Mouse (Mus musculus): ENCODE results near the gene Gstm2.

DNA sequence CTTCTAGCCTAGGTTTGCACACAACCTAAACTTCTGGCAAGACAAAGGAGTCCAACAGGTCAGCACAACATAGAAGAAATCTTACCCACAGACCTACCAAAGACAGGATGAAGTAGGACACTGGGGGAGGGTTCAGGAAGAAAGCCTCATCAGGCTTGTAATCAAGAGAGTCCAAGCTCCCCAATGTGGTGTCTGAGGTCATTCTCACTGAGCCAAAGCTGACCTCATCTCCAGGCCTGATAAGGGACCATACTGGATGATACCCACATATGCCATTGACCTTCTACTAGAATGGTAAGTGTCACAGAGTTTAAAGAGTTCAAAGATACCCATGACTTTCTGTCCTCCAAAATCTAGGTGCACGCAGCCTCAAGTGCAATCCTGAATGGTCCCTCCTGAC lies 12.0 kb downstream of the Gstm2 start:
- TF ChIP-seq CTCF (IDR thresholded peaks at IDR 0.05; ENCODE audit: low read depth, low read length) (no peak), POLR2A (IDR thresholded peaks at IDR 0.05; ENCODE audit: extremely low read depth, insufficient read depth, low read length) (no peak)
